Mouse (Mus musculus) spleen, embryonic (tissue): Measurements from ENCODE around the gene Acp7.
"Not testable (repeated sequence)": the region's sequence is repeated elsewhere in the genome, so short reads cannot be mapped to it uniquely, and the experiment has no call there.

Source experiments
- CTCF ChIA-PET: fragments of 350-600 bp; sonication (Branson Sonifier 250); formaldehyde crosslinking; loops from one replicate; lab custom pipeline; 2022; lab: Charles Lee

Acp7 gene

GRCm38 (mm10) chr7:28631073-28631472, at the start of gene Acp7:
Acp7 (minus strand) TSS chr7:28631332.
- CTCF ChIA-PET: interaction anchor here (1.1 kb wide), 1 partner anchor 285 kb away, joined by 3 read pairs; no protein-coding TSS in a partner anchor

- CTCF ChIA-PET: no interaction called here
Measured at GRCm38 (mm10) chr7:28677624-28678023, 46.5 kb upstream of the Acp7 start.

GRCm38 (mm10) chr7:28676811-28677541, 45.8 kb upstream of the Acp7 start:
- CTCF ChIA-PET: interaction anchor here (0.5 kb wide), 1 partner anchor 15 kb away, joined by 3 read pairs; no protein-coding TSS in a partner anchor

- CTCF ChIA-PET: no interaction called here
Measured at GRCm38 (mm10) chr7:28675746-28676145, 44.6 kb upstream of the Acp7 start.

- CTCF ChIA-PET: no interaction called here
Measured at GRCm38 (mm10) chr7:28674994-28675393, 43.9 kb upstream of the Acp7 start.

GRCm38 (mm10) chr7:28672786-28673185, 41.7 kb upstream of the Acp7 start:
- CTCF ChIA-PET: not testable (repeated sequence)

GRCm38 (mm10) chr7:28672276-28672675, 41.1 kb upstream of the Acp7 start:
- CTCF ChIA-PET: no interaction called here

GRCm38 (mm10) chr7:28671172-28671571, 40.0 kb upstream of the Acp7 start:
- CTCF ChIA-PET: no interaction called here

- CTCF ChIA-PET: no interaction called here
Measured at GRCm38 (mm10) chr7:28665620-28666579, 34.8 kb upstream of the Acp7 start.

GRCm38 (mm10) chr7:28656430-28656829, 25.3 kb upstream of the Acp7 start:
- CTCF ChIA-PET: no interaction called here

- CTCF ChIA-PET: no interaction called here
Measured at GRCm38 (mm10) chr7:28651157-28651556, 20.0 kb upstream of the Acp7 start.

GRCm38 (mm10) chr7:28647016-28647415, 15.9 kb upstream of the Acp7 start:
- CTCF ChIA-PET: interaction anchor here (0.8 kb wide), 1 partner anchor 65 kb away, joined by 12 read pairs; no protein-coding TSS in a partner anchor

- CTCF ChIA-PET: no interaction called here
Measured at GRCm38 (mm10) chr7:28645947-28646475, 14.9 kb upstream of the Acp7 start.

- CTCF ChIA-PET: no interaction called here
Measured at GRCm38 (mm10) chr7:28645366-28645765, 14.2 kb upstream of the Acp7 start.

GRCm38 (mm10) chr7:28641546-28641945, 10.4 kb upstream of the Acp7 start:
- CTCF ChIA-PET: no interaction called here

- CTCF ChIA-PET: no interaction called here
Measured at GRCm38 (mm10) chr7:28637511-28637910, 6.4 kb upstream of the Acp7 start.

GRCm38 (mm10) chr7:28634128-28634527, 3.0 kb upstream of the Acp7 start:
- CTCF ChIA-PET: no interaction called here

GRCm38 (mm10) chr7:28624791-28625190, 6.3 kb downstream of the Acp7 start:
- CTCF ChIA-PET: interaction anchor here (0.7 kb wide), 1 partner anchor 14 kb away, joined by 3 read pairs; no protein-coding TSS in a partner anchor

- CTCF ChIA-PET: no interaction called here
Measured at GRCm38 (mm10) chr7:28619098-28619715, 11.9 kb downstream of the Acp7 start.

- CTCF ChIA-PET: interaction anchor here (0.6 kb wide), 1 partner anchor 245 kb away, joined by 5 read pairs; no protein-coding TSS in a partner anchor
Measured at GRCm38 (mm10) chr7:28605951-28606350, 25.2 kb downstream of the Acp7 start.

- CTCF ChIA-PET: interaction anchor here (0.6 kb wide), 1 partner anchor 36 kb away, joined by 3 read pairs; no protein-coding TSS in a partner anchor
Measured at GRCm38 (mm10) chr7:28603788-28604187, 27.3 kb downstream of the Acp7 start.
